Mouse (Mus musculus) heart, adult 2 months (tissue): ENCODE measurements around the gene Csrp1. TPM values are rescaled to one million over a fixed set of nuclear protein-coding genes. Genes with fewer than 3 reads are reported as not detected.
A peak's percentile ranks its signal among the peaks of the same experiment; 100 is the strongest.

ENCODE experiments used
- DNase-seq, 2 experiments: peaks; one replicate each; pipeline ENCODE4 v3.0.0; 2021
- H3K27ac ChIP-seq: fragments of 200-600 bp; 2 replicates; pipeline ENCODE4 v1.8.1; 2022
- H3K27me3 ChIP-seq: fragments of 200-500 bp; 2 replicates; pipeline ENCODE4 v1.6.1; 2012; ENCODE audit warnings: mild to moderate bottlenecking, low read length, inconsistent platforms, mixed read lengths; ENCODE audit not compliant: control insufficient read depth, insufficient read depth
- H3K36me3 ChIP-seq: fragments of 200-500 bp; 2 replicates; pipeline ENCODE4 v1.6.1; 2012; ENCODE audit warnings: low read length, inconsistent platforms; ENCODE audit not compliant: control insufficient read depth, insufficient read depth
- H3K4me1 ChIP-seq: fragments of 200-500 bp; 2 replicates; pipeline ENCODE4 v1.6.1; 2011; ENCODE audit warnings: low read length; ENCODE audit not compliant: control insufficient read depth, insufficient read depth
- H3K4me3 ChIP-seq: fragments of 200-600 bp; 2 replicates; pipeline ENCODE4 v1.8.1; 2022
- H3K79me2 ChIP-seq: fragments of 200-500 bp; replicated peaks from 2 replicates; pipeline ENCODE4 v1.6.1; 2012; ENCODE audit warnings: mild to moderate bottlenecking, inconsistent platforms, low read length, moderate library complexity, mixed read lengths; ENCODE audit not compliant: control insufficient read depth, insufficient read depth
- H3K9ac ChIP-seq: fragments of 200-500 bp; 2 replicates; pipeline ENCODE4 v1.6.1; 2012; ENCODE audit warnings: low read depth, mild to moderate bottlenecking, control low read depth, inconsistent platforms, low read length, mixed read lengths
- CTCF ChIP-seq: fragments of 200-600 bp; IDR thresholded peaks from 2 replicates; pipeline ENCODE4 v1.8.1; 2022; ENCODE audit warnings: antibody characterized with exemption, mild to moderate bottlenecking, moderate library complexity
- EP300 ChIP-seq: fragments of 200-500 bp; IDR thresholded peaks from 2 replicates; pipeline ENCODE4 v1.6.1; 2011; ENCODE audit warnings: low read depth, low read length, control low read depth; ENCODE audit not compliant: insufficient read depth
- POLR2A ChIP-seq: fragments of 200-500 bp; IDR thresholded peaks from 2 replicates; pipeline ENCODE4 v1.6.1; 2011; ENCODE audit warnings: mild to moderate bottlenecking, low read depth, low read length, control low read depth; ENCODE audit not compliant: insufficient read depth
- WGBS: fragments of 180-500 bp; shearing (Covaris S2); methylation state at CpG from one replicate; pipeline ENCODE4 v1.1.7; 2018; 5-methylcytosine and 5-hydroxymethylcytosine counted together
- intact Hi-C: fragments of 180-260 bp; cut with DNase I; formaldehyde crosslinking; loops from one replicate; pipeline ENCODE4 v1.15.1; 2025
- polyA plus RNA-seq: library from polyadenylated mRNA; depleted of rRNA; stranded (reverse); fragments of >200 nt; gene quantifications from 2 replicates; pipeline ENCODE4 v1.2.3, GENCODE M21; 2012
- total RNA-seq, 2 experiments: library from RNA; stranded (reverse); gene quantifications; 2 replicates each; pipeline ENCODE4 v1.2.3; 2021

Gene Csrp1
- total and polyA plus RNA-seq, 3 experiments = 50.1 to 99.2 (median 50.5) TPM

- WGBS = 87% methylated on average over 7 of the region's 7 CpGs
- Histone ChIP-seq H3K4me3 (no peak overlapping the region), H3K36me3 (no peaks in the 10 kb centered on the region), H3K79me2 (no peaks in the 10 kb centered on the region), H3K9ac (no peak overlapping the region), H3K27ac (no peak overlapping the region), H3K27me3 (no peaks in the 10 kb centered on the region), H3K4me1 (peaks cover 7% of the 10 kb centered on the region)
- intact Hi-C loops = no loop called here
- TF ChIP-seq POLR2A = no peak
- TF ChIP-seq EP300 = no peak
- TF ChIP-seq CTCF = no peak
- no peak for DNase-seq
These were observed 25.1 kb downstream of the Csrp1 start for GRCm38 (mm10) chr1:135744987-135745386.

- DNase-seq = no peak
- H3K4me1 ChIP-seq = peaks cover 7% of the 10 kb centered on the region
- 81% methylated on average over 4 of the region's 4 CpGs for WGBS
- H3K36me3 ChIP-seq = no peaks in the 10 kb centered on the region
- TF ChIP-seq CTCF (no peak), POLR2A (no peak), EP300 (no peak)
- no peak overlapping the region for H3K27ac ChIP-seq
- H3K27me3 ChIP-seq = no peaks in the 10 kb centered on the region
- intact Hi-C loops = no loop called here
- no peaks in the 10 kb centered on the region for H3K79me2 ChIP-seq
- no peak overlapping the region for H3K4me3 ChIP-seq
- no peak overlapping the region for H3K9ac ChIP-seq
These were observed 26.4 kb downstream of the Csrp1 start for GRCm38 (mm10) chr1:135746248-135746647.

GRCm38 (mm10) chr1:135752737-135753348, 33.0 kb downstream of the Csrp1 start:
- H3K27me3 ChIP-seq = no peaks in the 10 kb centered on the region
- no peaks in the 10 kb centered on the region for H3K36me3 ChIP-seq
- no peaks in the 10 kb centered on the region for H3K79me2 ChIP-seq
- peak; percentile 88 to 91 for DNase-seq
- WGBS = 11% methylated on average over 10 of the region's 10 CpGs
- no peak overlapping the region for H3K4me3 ChIP-seq
- H3K27ac ChIP-seq = peak overlapping the region; percentile 63
- intact Hi-C loops = loop anchor here (1.0 kb wide), 2 partner anchors 28 to 34 kb away; no protein-coding TSS in a partner anchor
- TF ChIP-seq CTCF (peak; percentile 88), POLR2A (no peak), EP300 (peak; percentile 97)
- peaks cover 4% of the 10 kb centered on the region for H3K4me1 ChIP-seq
- no peak overlapping the region for H3K9ac ChIP-seq

GRCm38 (mm10) chr1:135755287-135755686, 35.4 kb downstream of the Csrp1 start:
- H3K36me3 ChIP-seq = no peaks in the 10 kb centered on the region
- intact Hi-C loops = no loop called here
- H3K79me2 ChIP-seq = no peaks in the 10 kb centered on the region
- WGBS = 34% methylated on average over 9 of the region's 9 CpGs
- H3K4me1 ChIP-seq = peaks cover 4% of the 10 kb centered on the region
- peak overlapping the region; percentile 58 for H3K27ac ChIP-seq
- H3K4me3 ChIP-seq = no peak overlapping the region
- TF ChIP-seq EP300 (0 out of 2 replicates have a peak, but pooled peaks have one; percentile 51), CTCF (no peak)
- DNase-seq = peak; percentile 73 to 81
- no peak overlapping the region for H3K9ac ChIP-seq
- H3K27me3 ChIP-seq = no peaks in the 10 kb centered on the region

GRCm38 (mm10) chr1:135755913-135756312, 36.1 kb downstream of the Csrp1 start:
- TF ChIP-seq CTCF (no peak), EP300 (no peak), POLR2A (no peak)
- DNase-seq = no peak
- no peaks in the 10 kb centered on the region for H3K27me3 ChIP-seq
- intact Hi-C loops = no loop called here
- H3K79me2 ChIP-seq = no peaks in the 10 kb centered on the region
- no peaks in the 10 kb centered on the region for H3K36me3 ChIP-seq
- WGBS = 75% methylated on average over 3 of the region's 3 CpGs
- H3K4me1 ChIP-seq = peaks cover 4% of the 10 kb centered on the region
- no peak overlapping the region for H3K4me3 ChIP-seq
- peak overlapping the region; percentile 58 for H3K27ac ChIP-seq
- H3K9ac ChIP-seq = no peak overlapping the region

GRCm38 (mm10) chr1:135757287-135757686, 37.4 kb downstream of the Csrp1 start:
- intact Hi-C loops = no loop called here
- no peak overlapping the region for H3K9ac ChIP-seq
- no peak for TF ChIP-seq EP300
- TF ChIP-seq CTCF = no peak
- no peak for TF ChIP-seq POLR2A

More at GRCm38 (mm10) chr1:135757287-135757686, 37.4 kb downstream of the Csrp1 start:
- Histone ChIP-seq H3K4me3 (no peak overlapping the region), H3K4me1 (peaks cover 4% of the 10 kb centered on the region), H3K27me3 (no peaks in the 10 kb centered on the region), H3K27ac (no peak overlapping the region), H3K36me3 (no peaks in the 10 kb centered on the region), H3K79me2 (no peaks in the 10 kb centered on the region)
- 66% methylated on average over 8 of the region's 8 CpGs for WGBS
- DNase-seq = no peak
